Comparison of ENCODE assay signal across 17 mouse cellular contexts in the genomic region with DNA sequence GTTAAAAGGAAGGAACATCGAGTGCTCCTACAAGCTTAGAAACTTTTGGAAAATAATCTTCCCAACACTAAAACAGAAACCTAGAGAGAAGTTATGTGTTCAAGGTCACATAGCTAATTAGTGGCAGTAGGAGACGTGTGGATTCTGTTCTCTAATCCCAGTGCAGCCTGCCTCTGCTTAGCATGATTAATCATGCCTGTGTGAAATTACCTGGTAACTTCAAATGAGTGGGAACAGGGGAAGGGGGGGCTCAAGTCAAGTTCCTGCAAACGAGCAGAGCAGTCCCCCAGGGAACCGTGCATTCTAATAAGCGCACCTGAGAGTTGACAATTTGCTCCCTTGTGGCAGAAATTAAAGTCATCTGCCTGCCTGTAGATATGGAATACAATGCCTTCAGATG. TPM values are rescaled to one million over a fixed set of nuclear protein-coding genes. Genes with fewer than 3 reads are reported as not detected.
DNase-seq lines count a peak whose midpoint lies in the region; ATAC-seq and TF ChIP-seq lines count a peak whose summit lies in the region.
"Had no signal": no experiment of that assay in that cellular context is flagged by ENCODE, and none has a peak within 500 bp of the region (broad histone marks: within the 10 kb centered on the region; RNA-seq: fewer than 3 reads in every experiment).

No protein-coding gene starts in this region.

- peak overlapping the region in 1 of 2 experiments; percentile 53; a peak in 2 of 4 replicates for H3K27ac ChIP-seq in heart, embryonic 14.5 days (replicated peaks in 1 of 2; ENCODE audit: control insufficient read depth in 1 of 2, insufficient read depth in 1 of 2, low read depth in 2 of 2, low read length in 2 of 2)
- H3K27ac ChIP-seq in heart, embryonic 11.5 days (ENCODE audit: low read depth, low read length): no peak overlapping the region
- peak overlapping the region; percentile 66 for H3K27ac ChIP-seq in kidney, adult 2 months (ENCODE audit: insufficient read depth, low read depth, low read length)
- no peak overlapping the region for H3K27ac ChIP-seq in kidney, embryonic 14.5 days (ENCODE audit: low read depth, low read length)
- no peak overlapping the region for H3K27ac ChIP-seq in midbrain, embryonic 13.5 days
- H3K27ac ChIP-seq in midbrain, embryonic 10.5 days (replicated peaks): no peak overlapping the region
- H3K27ac ChIP-seq in limb, embryonic 10.5 days: 0 out of 2 replicates have a peak overlapping the region, but pooled peaks have one; percentile 64
- H3K27ac ChIP-seq: kidney, postnatal 0 days; limb, embryonic 15.5 days had no signal

- WGBS in heart, embryonic 14.5 days: 62% methylated on average over 5 of the region's 5 CpGs
- WGBS in heart, embryonic 11.5 days (ENCODE audit: insufficient replicate concordance): 65% methylated on average over 5 of the region's 5 CpGs
- WGBS in kidney, adult 2 months: 40% methylated on average over 5 of the region's 5 CpGs
- 41% methylated on average over 5 of the region's 5 CpGs for WGBS in kidney, embryonic 14.5 days
- 56% methylated on average over 5 of the region's 5 CpGs for WGBS in midbrain, embryonic 13.5 days
- WGBS in midbrain, embryonic 10.5 days: 81% methylated on average over 5 of the region's 5 CpGs
- WGBS in limb, embryonic 10.5 days: 19% methylated on average over 5 of the region's 5 CpGs

- H3K4me1 ChIP-seq in heart, embryonic 14.5 days (ENCODE audit: control insufficient read depth in 2 of 2, insufficient read depth in 2 of 2, low read length in 2 of 2): peaks cover 6 to 17% of the 10 kb centered on the region in 2 experiments
- 0 out of 2 replicates have a peak, but pooled peaks cover 3% of the 10 kb centered on the region for H3K4me1 ChIP-seq in heart, embryonic 11.5 days (ENCODE audit: control insufficient read depth, insufficient read depth, low read length)
- peaks cover 5% of the 10 kb centered on the region; the same call in 1 of the 2 replicates for H3K4me1 ChIP-seq in kidney, adult 2 months (ENCODE audit: control insufficient read depth, insufficient read depth, low read length)
- H3K4me1 ChIP-seq in kidney, embryonic 14.5 days (ENCODE audit: control insufficient read depth, insufficient read depth, low read length): no peaks in the 10 kb centered on the region; the same call in none of the 2 replicates
- peaks cover 8% of the 10 kb centered on the region; the same call in 1 of the 2 replicates for H3K4me1 ChIP-seq in midbrain, embryonic 13.5 days (replicated peaks)
- no peaks in the 10 kb centered on the region for H3K4me1 ChIP-seq in midbrain, embryonic 10.5 days
- H3K4me1 ChIP-seq in limb, embryonic 10.5 days: peaks cover 62% of the 10 kb centered on the region

- H3K4me3 ChIP-seq in heart, embryonic 14.5 days (ENCODE audit: control insufficient read depth in 1 of 2, insufficient read depth in 1 of 2, low read depth in 1 of 2, low read length in 2 of 2): no peak overlapping the region
- no peak overlapping the region for H3K4me3 ChIP-seq in heart, embryonic 11.5 days (ENCODE audit: low read depth, low read length)
- H3K4me3 ChIP-seq in kidney, adult 2 months (ENCODE audit: insufficient read depth, low read depth, low read length): no peak overlapping the region
- H3K4me3 ChIP-seq in kidney, embryonic 14.5 days (ENCODE audit: low read length): no peak overlapping the region
- H3K4me3 ChIP-seq in midbrain, embryonic 13.5 days (replicated peaks): no peak overlapping the region
- no peak overlapping the region for H3K4me3 ChIP-seq in midbrain, embryonic 10.5 days
- H3K4me3 ChIP-seq in limb, embryonic 10.5 days: no peak overlapping the region
- H3K4me3 ChIP-seq: embryonic facial prominence, embryonic 13.5 days; limb, embryonic 15.5 days; myocyte had no signal

- peak; percentile 56 for DNase-seq in kidney, adult 2 months
- DNase-seq in midbrain, embryonic 10.5 days (ENCODE audit: low spot score): no peak
- DNase-seq in limb, embryonic 10.5 days (ENCODE audit: low spot score): no peak
- DNase-seq: adrenal gland, postnatal 36 days; cerebellum, adult 18-20 months; cerebellum, postnatal 36 days; forebrain, postnatal 0 days; heart, postnatal 4 days; thymus, postnatal 36 days had no signal

- TF ChIP-seq POLR2A in kidney, adult 2 months (IDR thresholded peaks at IDR 0.05; ENCODE audit: low read depth, low read length): no peak

- H3K27me3 ChIP-seq in heart, embryonic 14.5 days (ENCODE audit: control insufficient read depth, insufficient read depth, low read length): no peaks in the 10 kb centered on the region
- no peaks in the 10 kb centered on the region for H3K27me3 ChIP-seq in heart, embryonic 11.5 days (ENCODE audit: control insufficient read depth, insufficient read depth, low read length)
- no peaks in the 10 kb centered on the region; the same call in 1 of the 2 replicates for H3K27me3 ChIP-seq in kidney, adult 2 months (replicated peaks; ENCODE audit: control insufficient read depth, insufficient read depth, low read length)
- no peaks in the 10 kb centered on the region; the same call in none of the 2 replicates for H3K27me3 ChIP-seq in kidney, embryonic 14.5 days (ENCODE audit: control insufficient read depth, insufficient read depth, low read length)
- H3K27me3 ChIP-seq in midbrain, embryonic 13.5 days: no peaks in the 10 kb centered on the region
- no peaks in the 10 kb centered on the region for H3K27me3 ChIP-seq in midbrain, embryonic 10.5 days (ENCODE audit: low read depth, poor library complexity, severe bottlenecking)
- H3K27me3 ChIP-seq in limb, embryonic 10.5 days (ENCODE audit: low read depth, poor library complexity, severe bottlenecking): no peaks in the 10 kb centered on the region
- H3K27me3 ChIP-seq: embryonic facial prominence, embryonic 13.5 days; limb, embryonic 15.5 days had no signal

- H3K9me3 ChIP-seq in heart, embryonic 14.5 days (ENCODE audit: control insufficient read depth, low read length): no peaks in the 10 kb centered on the region
- H3K9me3 ChIP-seq in heart, embryonic 11.5 days (replicated peaks; ENCODE audit: control insufficient read depth, low read length): no peaks in the 10 kb centered on the region
- H3K9me3 ChIP-seq in kidney, embryonic 14.5 days (ENCODE audit: control insufficient read depth, low read length): no peaks in the 10 kb centered on the region
- no peaks in the 10 kb centered on the region for H3K9me3 ChIP-seq in midbrain, embryonic 13.5 days
- H3K9me3 ChIP-seq in midbrain, embryonic 10.5 days (replicated peaks): no peaks in the 10 kb centered on the region
- no peaks in the 10 kb centered on the region for H3K9me3 ChIP-seq in limb, embryonic 10.5 days (replicated peaks)
- H3K9me3 ChIP-seq: embryonic facial prominence, embryonic 13.5 days; limb, embryonic 15.5 days had no signal

- ATAC-seq in heart, embryonic 14.5 days (ENCODE audit: insufficient number of reproducible peaks, insufficient read depth, low FRiP score, low read depth): no peak
- ATAC-seq in heart, embryonic 11.5 days (replicated peaks; ENCODE audit: insufficient number of reproducible peaks, low FRiP score, low TSS enrichment): no peak
- no peak for ATAC-seq in kidney, embryonic 14.5 days (ENCODE audit: low FRiP score, low TSS enrichment)
- 0 out of 2 replicates have a peak, but pooled peaks have one; percentile 34 for ATAC-seq in midbrain, embryonic 13.5 days
- ATAC-seq: forebrain, postnatal 0 days had no signal

- H3K4me2 ChIP-seq in heart, embryonic 14.5 days (ENCODE audit: low read length): peak overlapping the region; percentile 47
- no peak overlapping the region for H3K4me2 ChIP-seq in heart, embryonic 11.5 days
- no peak overlapping the region for H3K4me2 ChIP-seq in kidney, embryonic 14.5 days (replicated peaks; ENCODE audit: low read depth, low read length)
- no peak overlapping the region for H3K4me2 ChIP-seq in midbrain, embryonic 13.5 days (replicated peaks)
- H3K4me2 ChIP-seq: limb, embryonic 15.5 days had no signal

- no peak for TF ChIP-seq CTCF in kidney, adult 2 months (conservative IDR thresholded peaks at IDR 0.05; ENCODE audit: insufficient read depth, insufficient read length, low read depth, low read length)

- H3K36me3 ChIP-seq in heart, embryonic 14.5 days (ENCODE audit: control insufficient read depth, insufficient read depth, low read length): peaks cover 9% of the 10 kb centered on the region; the same call in 1 of the 2 replicates
- H3K36me3 ChIP-seq in heart, embryonic 11.5 days (ENCODE audit: control insufficient read depth, insufficient read depth, low read length): no peaks in the 10 kb centered on the region
- no peaks in the 10 kb centered on the region for H3K36me3 ChIP-seq in kidney, adult 2 months (ENCODE audit: control insufficient read depth, insufficient read depth, low read length)
- no peaks in the 10 kb centered on the region for H3K36me3 ChIP-seq in kidney, embryonic 14.5 days (ENCODE audit: control insufficient read depth, insufficient read depth, low read length)
- H3K36me3 ChIP-seq in midbrain, embryonic 13.5 days: no peaks in the 10 kb centered on the region
- no peaks in the 10 kb centered on the region for H3K36me3 ChIP-seq in midbrain, embryonic 10.5 days
- H3K36me3 ChIP-seq in limb, embryonic 10.5 days: no peaks in the 10 kb centered on the region; the same call in 1 of the 2 replicates
- H3K36me3 ChIP-seq: embryonic facial prominence, embryonic 13.5 days; limb, embryonic 15.5 days had no signal

- H3K9ac ChIP-seq in heart, embryonic 14.5 days (ENCODE audit: low read length): no peak overlapping the region
- no peak overlapping the region for H3K9ac ChIP-seq in heart, embryonic 11.5 days (ENCODE audit: low read depth, low read length)
- no peak overlapping the region for H3K9ac ChIP-seq in kidney, embryonic 14.5 days (ENCODE audit: low read depth, low read length)
- no peak overlapping the region for H3K9ac ChIP-seq in midbrain, embryonic 13.5 days (replicated peaks)
- H3K9ac ChIP-seq: embryonic facial prominence, embryonic 13.5 days; forebrain, postnatal 0 days; limb, embryonic 15.5 days had no signal

RNA-seq across cellular contexts. Expression of a gene that starts 14.8 kb away (rescaled TPM):
- 37.1 and 46.9 TPM in 2 replicates for polyA plus RNA-seq in heart, embryonic 14.5 days (2014; fragmentation: Nextera tagmentation; extraction: Ambion mirVana)
- 36.6 and 39.9 TPM in 2 replicates for polyA plus RNA-seq in heart, embryonic 11.5 days (2014; fragmentation: Nextera tagmentation; extraction: Ambion mirVana)
- 28.9 and 29.7 TPM in 2 replicates for polyA plus RNA-seq in kidney, adult 2 months (2012; rRNA removed)
- polyA plus RNA-seq in kidney, embryonic 14.5 days (2014; fragmentation: Nextera tagmentation; extraction: Ambion mirVana): 24.5 and 28.2 TPM in 2 replicates
- polyA plus RNA-seq in midbrain, embryonic 13.5 days (2015; fragmentation: Nextera tagmentation; extraction: Ambion mirVana): 4.0 and 5.3 TPM in 2 replicates
- 13.1 and 13.8 TPM in 2 replicates for polyA plus RNA-seq in midbrain, embryonic 10.5 days (2016; fragmentation: Nextera tagmentation; extraction: Ambion mirVana)
- 17.5 and 58.7 TPM in 2 replicates for polyA plus RNA-seq in limb, embryonic 10.5 days (2016; fragmentation: Nextera tagmentation; extraction: Ambion mirVana)

Comparison
In these comparisons a context has a peak if more than half of its experiments do, and no peak if none do; other contexts are left out.
1. H3K27ac ChIP-seq: peak in kidney, adult 2 months (single experiment) and limb, embryonic 10.5 days (single experiment); none in heart, embryonic 11.5 days (single experiment), kidney, embryonic 14.5 days (single experiment), midbrain, embryonic 13.5 days (single experiment) and midbrain, embryonic 10.5 days (single experiment).